Mouse (Mus musculus) stomach, postnatal 0 days (tissue): ENCODE measurements at regions not wholly inside any gene's neighbourhood (a gene's known extent, or its start where the extent isn't known, plus 50 kb on each side); places are given as distances from the start of the nearest gene placed in this dataset.

Experiments used
- ATAC-seq: fragments of 200-750 bp; cut with Nextera tagmentation; 2 replicates; pipeline ENCODE4 v1.8.0; 2017; ENCODE audit not compliant: low FRiP score, low TSS enrichment
- DNase-seq: peaks from one replicate; pipeline ENCODE4 v3.0.0-alpha.2; 2016; ENCODE audit warnings: low spot score
- H3K27ac ChIP-seq: fragments of 300-500 bp; sonication (generic); replicated peaks from 2 replicates; pipeline ENCODE4 v1.5.1; 2014; ENCODE audit warnings: mild to moderate bottlenecking, control low read depth
- H3K27me3 ChIP-seq: fragments of 300-500 bp; sonication (generic); 2 replicates; pipeline ENCODE4 v1.6.1; 2014; ENCODE audit warnings: low read length; ENCODE audit not compliant: control insufficient read depth, insufficient read depth
- H3K36me3 ChIP-seq: fragments of 300-500 bp; sonication (generic); 2 replicates; pipeline ENCODE4 v1.6.1; 2014; ENCODE audit warnings: low read length, mixed read lengths; ENCODE audit not compliant: control insufficient read depth, insufficient read depth
- H3K4me1 ChIP-seq: fragments of 300-500 bp; sonication (generic); replicated peaks from 2 replicates; pipeline ENCODE4 v1.6.1; 2014; ENCODE audit warnings: antibody characterized with exemption; ENCODE audit not compliant: control insufficient read depth, insufficient read depth
- H3K4me2 ChIP-seq: fragments of 300-500 bp; sonication (generic); replicated peaks from 2 replicates; pipeline ENCODE4 v1.6.1; 2014; ENCODE audit warnings: low read depth, mild to moderate bottlenecking, control low read depth, moderate library complexity
- H3K4me3 ChIP-seq: fragments of 300-500 bp; sonication (generic); 2 replicates; pipeline ENCODE4 v1.5.1; 2014; ENCODE audit warnings: low read depth, low read length, control low read depth
- H3K9ac ChIP-seq: fragments of 300-500 bp; sonication (generic); 2 replicates; pipeline ENCODE4 v1.6.1; 2014; ENCODE audit warnings: mild to moderate bottlenecking, low read length, control low read depth, mixed read lengths
- H3K9me3 ChIP-seq: fragments of 300-500 bp; sonication (generic); 2 replicates; pipeline ENCODE4 v1.6.1; 2016; ENCODE audit warnings: low read length; ENCODE audit not compliant: control insufficient read depth
- CTCF ChIP-seq: IDR thresholded peaks from 2 replicates; pipeline ENCODE4 v1.5.1; 2016; ENCODE audit warnings: antibody characterized with exemption, low read depth, mild to moderate bottlenecking, moderate library complexity
- EP300 ChIP-seq: optimal IDR thresholded peaks from 2 replicates; pipeline ENCODE3; 2016; ENCODE audit warnings: antibody characterized with exemption
- WGBS: fragments of 180-500 bp; shearing (Covaris S2); extraction: QIAGEN DNeasy Blood & Tissue Kit; methylation state at CpG from one replicate; pipeline ENCODE4 v1.1.7; 2014; 5-methylcytosine and 5-hydroxymethylcytosine counted together

GRCm38 (mm10) chr10:126763976-126764375 is 137.2 kb downstream of the Atp23 start:
- Histone ChIP-seq H3K4me1 (no peaks in the 10 kb centered on the region), H3K27me3 (no peaks in the 10 kb centered on the region), H3K9ac (no peak overlapping the region), H3K4me2 (no peak overlapping the region), H3K9me3 (no peaks in the 10 kb centered on the region), H3K27ac (no peak overlapping the region), H3K4me3 (no peak overlapping the region), H3K36me3 (no peaks in the 10 kb centered on the region)
- WGBS, result 68% methylated on average over 5 of the region's 5 CpGs
- no peak for DNase-seq
- TF ChIP-seq EP300 (no peak), CTCF (no peak)
- no peak for ATAC-seq

- H3K4me2 ChIP-seq, result no peak overlapping the region
- no peak overlapping the region for H3K4me3 ChIP-seq
- 74% methylated on average over 7 of the region's 7 CpGs for WGBS
- H3K9ac ChIP-seq, result no peak overlapping the region
- ATAC-seq (no peak), DNase-seq (no peak)
- no peaks in the 10 kb centered on the region for H3K4me1 ChIP-seq
- H3K9me3 ChIP-seq, result no peaks in the 10 kb centered on the region
- no peaks in the 10 kb centered on the region for H3K27me3 ChIP-seq
- H3K36me3 ChIP-seq, result no peaks in the 10 kb centered on the region
- TF ChIP-seq EP300, result no peak
- TF ChIP-seq CTCF, result no peak
- H3K27ac ChIP-seq, result no peak overlapping the region
These were observed 142.5 kb downstream of the Atp23 start for GRCm38 (mm10) chr10:126758682-126759081.

- Histone ChIP-seq H3K9me3 (no peaks in the 10 kb centered on the region), H3K4me1 (no peaks in the 10 kb centered on the region), H3K36me3 (no peaks in the 10 kb centered on the region), H3K9ac (no peak overlapping the region), H3K27me3 (no peaks in the 10 kb centered on the region), H3K27ac (no peak overlapping the region), H3K4me2 (no peak overlapping the region), H3K4me3 (no peak overlapping the region)
- TF ChIP-seq CTCF (no peak), EP300 (no peak)
- ATAC-seq, result no peak
- WGBS, result 60% methylated on average over 6 of the region's 6 CpGs
- no peak for DNase-seq
These were observed 148.0 kb downstream of the Atp23 start for GRCm38 (mm10) chr10:126753201-126753600.

- H3K9me3 ChIP-seq, result no peaks in the 10 kb centered on the region
- H3K4me2 ChIP-seq, result no peak overlapping the region
- WGBS, result 42% methylated on average over 11 of the region's 11 CpGs
- H3K36me3 ChIP-seq, result no peaks in the 10 kb centered on the region
- H3K4me1 ChIP-seq, result no peaks in the 10 kb centered on the region
- no peaks in the 10 kb centered on the region for H3K27me3 ChIP-seq
- no peak overlapping the region for H3K27ac ChIP-seq
- no peak overlapping the region for H3K9ac ChIP-seq
- no peak overlapping the region for H3K4me3 ChIP-seq
- no peak for TF ChIP-seq EP300
- TF ChIP-seq CTCF, result peak; percentile 64
- ATAC-seq (no peak), DNase-seq (no peak)
These were observed 148.5 kb downstream of the Atp23 start for GRCm38 (mm10) chr10:126752699-126753098.

GRCm38 (mm10) chr10:126748696-126749466 is 152.3 kb downstream of the Atp23 start:
- Histone ChIP-seq H3K4me2 (no peak overlapping the region), H3K9me3 (no peaks in the 10 kb centered on the region), H3K27me3 (no peaks in the 10 kb centered on the region), H3K9ac (no peak overlapping the region), H3K4me3 (no peak overlapping the region), H3K36me3 (no peaks in the 10 kb centered on the region), H3K4me1 (no peaks in the 10 kb centered on the region), H3K27ac (no peak overlapping the region)
- WGBS, result 50% methylated on average over 17 of the region's 17 CpGs
- DNase-seq (no peak), ATAC-seq (no peak)
- TF ChIP-seq CTCF (no peak), EP300 (no peak)

GRCm38 (mm10) chr10:126734661-126735060 is 166.5 kb downstream of the Atp23 start:
- no peak overlapping the region for H3K9ac ChIP-seq

More at GRCm38 (mm10) chr10:126734661-126735060, 166.5 kb downstream of the Atp23 start:
- no peak overlapping the region for H3K4me2 ChIP-seq
- TF ChIP-seq CTCF, result no peak
- no peak for TF ChIP-seq EP300
- H3K9me3 ChIP-seq, result no peaks in the 10 kb centered on the region
- 56% methylated on average over 2 of the region's 2 CpGs for WGBS
- DNase-seq, result no peak
- no peaks in the 10 kb centered on the region for H3K27me3 ChIP-seq
- H3K36me3 ChIP-seq, result no peaks in the 10 kb centered on the region
- ATAC-seq, result no peak
- H3K4me1 ChIP-seq, result no peaks in the 10 kb centered on the region
- H3K4me3 ChIP-seq, result no peak overlapping the region
- no peak overlapping the region for H3K27ac ChIP-seq
